Mouse (Mus musculus): Measurements from ENCODE around the gene Slc27a5.

The Slc27a5 gene

DNA sequence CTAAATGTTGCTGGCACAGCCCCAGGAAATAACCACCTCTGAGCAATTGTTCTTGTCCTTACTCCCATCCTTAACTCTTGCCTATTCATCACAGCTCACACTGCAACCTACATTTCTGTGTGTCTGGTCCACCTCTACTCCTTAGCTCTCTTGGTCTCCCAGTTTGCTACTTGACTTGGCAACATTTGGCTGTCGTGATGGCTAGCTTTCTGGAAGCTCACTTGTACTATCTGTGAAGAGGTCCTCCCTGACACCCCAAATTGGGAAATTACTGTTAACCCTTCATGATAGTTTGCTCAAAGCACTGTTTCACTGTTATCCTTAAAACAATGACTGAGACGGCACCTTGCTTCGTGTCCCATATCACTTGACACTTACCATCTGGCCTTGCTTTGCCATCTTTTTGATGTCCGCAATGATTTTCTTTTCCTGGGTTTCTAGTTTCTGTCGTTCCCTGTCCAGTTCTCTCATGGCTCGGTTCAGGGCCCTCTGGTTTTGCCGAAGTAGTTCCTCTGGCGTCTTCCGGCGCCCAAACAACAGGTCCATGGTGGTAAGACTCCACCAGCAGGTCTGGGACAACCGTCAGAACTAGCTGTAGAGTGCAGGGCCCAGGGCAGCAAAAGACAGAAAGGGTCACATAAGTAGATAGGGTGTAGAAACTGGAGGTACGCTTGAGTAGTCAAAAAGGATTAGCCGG is 35.6 kb upstream of the Slc27a5 start:
- TF ChIP-seq GATA4 (IDR thresholded peaks at IDR 0.05; ENCODE audit: insufficient replicate concordance, low read length): no peak

DNA sequence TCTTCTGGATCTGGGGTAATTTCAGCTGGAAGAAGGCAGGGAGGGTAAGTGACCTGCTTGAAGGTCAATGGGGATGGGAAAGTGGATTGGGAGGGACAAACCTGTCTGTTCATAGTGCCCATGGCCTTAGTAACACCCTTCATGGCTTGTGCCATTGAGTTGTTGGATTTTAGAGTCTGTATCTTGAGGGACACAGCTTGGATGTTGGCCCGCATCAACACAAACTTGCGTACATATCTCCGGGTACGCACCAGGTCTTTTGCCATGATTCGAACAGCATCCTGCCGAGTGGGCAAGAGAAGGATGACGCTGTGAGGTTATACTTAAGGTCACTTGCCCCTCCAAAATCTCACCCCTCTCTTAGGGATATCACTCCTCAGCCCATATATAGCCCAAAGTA is 34.5 kb upstream of the Slc27a5 start:
- no peak for TF ChIP-seq GATA4 (IDR thresholded peaks at IDR 0.05; ENCODE audit: insufficient replicate concordance, low read length)

DNA sequence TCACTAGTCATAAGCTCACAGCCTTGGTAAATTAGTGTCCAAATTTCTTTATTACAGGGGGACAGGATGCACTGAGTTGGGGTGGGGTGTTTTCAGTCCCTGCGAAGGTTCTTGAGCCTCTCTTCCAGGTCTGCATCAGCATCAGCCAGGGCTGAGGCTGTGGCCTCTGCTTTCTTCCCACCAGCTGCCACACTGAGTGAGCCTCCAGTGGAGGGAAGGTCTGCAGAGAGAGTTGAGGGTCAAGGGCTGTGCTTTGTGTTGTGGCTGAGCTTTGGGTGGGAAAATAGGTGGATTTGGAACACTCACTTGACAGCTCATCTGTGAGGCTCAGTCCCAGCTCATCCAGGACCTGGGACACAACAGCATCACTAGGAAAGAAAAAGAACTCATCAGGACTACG is 34.0 kb upstream of the Slc27a5 start:
- TF ChIP-seq GATA4 (IDR thresholded peaks at IDR 0.05; ENCODE audit: insufficient replicate concordance, low read length): no peak

- TF ChIP-seq GATA4 (IDR thresholded peaks at IDR 0.05; ENCODE audit: insufficient replicate concordance, low read length): no peak
Observed at GRCm38 (mm10) chr7:13031069-13031468, 33.1 kb upstream of the Slc27a5 start.

GRCm38 (mm10) chr7:13028986-13029385 is 31.0 kb upstream of the Slc27a5 start:
- no peak for TF ChIP-seq GATA4 (IDR thresholded peaks at IDR 0.05; ENCODE audit: insufficient replicate concordance, low read length)

DNA sequence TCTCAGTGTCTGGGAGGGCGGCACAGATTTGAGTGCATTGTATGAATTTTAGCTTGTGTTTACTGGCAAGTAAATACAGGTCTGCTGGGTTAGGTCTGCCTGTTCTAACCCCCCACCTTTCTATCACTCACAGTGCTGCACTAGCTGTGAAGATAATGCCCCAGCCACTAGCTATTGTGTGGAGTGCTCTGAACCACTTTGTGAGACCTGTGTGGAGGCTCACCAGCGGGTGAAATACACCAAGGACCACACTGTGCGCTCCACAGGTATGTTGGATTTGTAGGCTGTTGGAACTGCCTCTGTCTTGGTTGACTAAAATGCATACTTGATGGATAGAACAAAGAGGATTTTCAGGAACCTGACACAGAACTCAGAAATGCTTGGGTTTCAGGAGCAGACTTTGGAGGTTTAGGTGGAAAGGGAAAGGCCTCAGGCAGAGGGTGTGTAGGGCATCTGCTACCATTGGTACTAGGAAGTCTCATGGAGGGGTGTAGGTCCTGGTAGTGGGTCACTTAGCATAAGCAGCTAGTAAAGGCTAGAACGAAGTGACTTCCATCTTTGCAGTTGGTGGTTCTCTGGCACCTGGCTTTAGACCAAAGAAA is 27.6 kb upstream of the Slc27a5 start:
- no peak for TF ChIP-seq GATA4 (IDR thresholded peaks at IDR 0.05; ENCODE audit: insufficient replicate concordance, low read length)

DNA sequence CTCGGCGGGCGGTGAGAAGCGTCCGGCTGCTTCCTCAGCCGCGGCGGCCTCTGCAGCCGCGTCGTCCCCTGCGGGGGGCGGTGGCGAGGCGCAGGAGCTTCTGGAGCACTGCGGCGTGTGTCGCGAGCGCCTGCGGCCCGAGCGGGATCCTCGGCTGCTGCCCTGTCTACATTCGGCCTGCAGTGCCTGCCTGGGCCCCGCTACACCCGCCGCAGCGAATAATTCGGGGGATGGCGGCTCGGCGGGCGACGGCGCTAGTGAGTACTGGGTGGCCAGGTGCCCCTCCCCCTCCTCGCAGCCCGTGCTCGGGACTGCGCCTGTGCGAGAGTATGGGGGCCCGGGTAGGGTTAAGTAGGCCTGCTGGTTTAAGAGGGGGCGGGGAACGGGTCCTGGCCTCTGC is 26.8 kb upstream of the Slc27a5 start:
- no peak for TF ChIP-seq GATA4 (IDR thresholded peaks at IDR 0.05; ENCODE audit: insufficient replicate concordance, low read length)

DNA sequence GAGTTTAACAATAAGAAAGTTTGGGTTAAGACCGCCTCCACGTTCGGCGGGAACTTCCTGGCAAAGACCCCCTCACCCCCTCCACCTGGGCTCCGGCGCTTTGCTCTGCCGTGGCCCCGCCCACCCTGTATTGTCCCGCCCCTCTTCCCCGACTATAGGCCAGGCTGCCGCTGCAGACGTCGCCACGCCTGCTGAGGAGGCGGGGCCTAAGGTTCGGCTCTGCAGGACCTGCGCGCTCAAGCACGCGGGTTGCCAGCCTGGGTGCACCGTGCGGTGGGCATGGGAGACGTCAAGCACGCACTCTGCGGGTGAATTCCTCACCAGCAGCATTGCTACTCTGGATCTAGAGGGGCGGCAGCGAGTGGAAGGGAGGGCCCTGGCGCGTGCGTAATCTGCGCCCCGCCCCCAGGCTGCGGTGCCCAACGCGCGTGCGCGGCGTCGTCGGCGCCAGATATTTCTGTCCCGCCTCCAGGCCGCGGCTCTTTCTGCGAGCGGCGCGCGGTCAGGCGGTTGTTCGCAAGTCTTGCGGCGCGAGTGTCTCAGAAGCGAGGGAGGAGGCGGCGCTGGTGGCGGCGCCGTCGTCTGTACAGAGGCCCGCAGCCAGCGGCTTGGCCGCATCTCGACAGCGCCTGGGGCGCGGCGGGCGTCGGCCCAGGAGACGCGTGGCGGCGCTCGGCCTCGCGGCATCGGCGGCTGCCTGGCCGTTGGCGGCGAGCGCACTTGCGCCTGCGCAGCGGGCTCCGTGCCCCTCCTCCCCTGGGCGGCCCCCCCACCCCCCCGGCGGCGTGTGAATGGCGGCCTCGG is 26.1 kb upstream of the Slc27a5 start:
- TF ChIP-seq GATA4 (IDR thresholded peaks at IDR 0.05; ENCODE audit: insufficient replicate concordance, low read length): peak; percentile 60; the same call in 1 of the 2 replicates

DNA sequence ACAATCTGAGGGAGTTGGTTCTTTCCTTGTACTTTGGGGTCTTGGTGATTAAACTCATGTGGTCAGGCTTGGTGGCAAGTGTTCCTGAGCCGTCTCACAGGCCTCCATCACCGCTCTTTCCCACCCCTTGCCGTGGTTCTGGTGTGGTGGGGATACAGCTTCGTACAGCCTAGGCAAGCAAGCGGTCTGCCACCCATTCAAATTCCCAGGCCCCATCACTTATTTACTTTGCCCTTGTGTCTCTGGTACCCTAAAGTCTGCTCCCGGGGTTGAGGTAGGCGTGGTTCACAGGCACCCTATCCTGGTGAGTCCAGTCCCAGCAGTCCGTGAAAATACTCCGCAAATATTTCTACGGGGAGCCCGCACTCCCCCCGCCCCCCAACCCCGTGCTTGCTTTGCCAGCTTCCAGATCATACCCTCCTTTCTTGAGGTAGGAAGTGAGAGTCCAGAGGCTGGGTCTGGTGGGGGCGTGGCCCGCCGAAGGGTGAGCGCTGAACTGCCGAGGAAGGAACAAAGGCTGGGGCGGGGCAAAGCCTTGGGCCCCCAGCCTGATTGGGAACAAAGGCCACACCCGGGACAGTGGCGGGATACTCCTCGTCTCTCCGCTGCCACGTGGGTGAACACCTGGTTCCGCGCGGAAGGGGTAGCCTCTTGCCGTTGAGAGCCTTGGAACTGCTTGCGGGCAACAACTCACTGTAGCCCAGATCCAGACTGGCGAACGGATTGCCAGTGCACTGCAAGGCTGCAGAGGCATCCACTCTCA is 25.0 kb upstream of the Slc27a5 start:
- TF ChIP-seq GATA4 (IDR thresholded peaks at IDR 0.05; ENCODE audit: insufficient replicate concordance, low read length): no peak

DNA sequence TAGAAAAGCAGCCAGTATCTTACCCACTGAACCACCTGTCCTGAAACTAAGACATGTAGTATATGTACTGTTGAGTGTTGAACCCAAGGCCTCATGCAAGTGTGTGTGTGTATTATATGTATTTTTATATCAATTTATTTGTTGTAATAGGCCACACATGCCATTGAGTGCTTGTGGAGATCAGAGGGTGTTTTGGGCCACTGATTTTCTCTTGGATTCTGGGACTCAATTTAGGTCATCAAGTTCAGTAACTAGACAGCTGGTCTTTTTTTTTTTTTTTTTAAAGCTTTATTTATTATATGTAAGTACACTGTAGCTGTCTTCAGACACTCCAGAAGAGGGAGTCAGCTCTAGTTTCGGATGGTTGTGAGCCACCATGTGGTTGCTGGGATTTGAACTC is 17.2 kb upstream of the Slc27a5 start:
- no peak for TF ChIP-seq GATA4 (IDR thresholded peaks at IDR 0.05; ENCODE audit: insufficient replicate concordance, low read length)

DNA sequence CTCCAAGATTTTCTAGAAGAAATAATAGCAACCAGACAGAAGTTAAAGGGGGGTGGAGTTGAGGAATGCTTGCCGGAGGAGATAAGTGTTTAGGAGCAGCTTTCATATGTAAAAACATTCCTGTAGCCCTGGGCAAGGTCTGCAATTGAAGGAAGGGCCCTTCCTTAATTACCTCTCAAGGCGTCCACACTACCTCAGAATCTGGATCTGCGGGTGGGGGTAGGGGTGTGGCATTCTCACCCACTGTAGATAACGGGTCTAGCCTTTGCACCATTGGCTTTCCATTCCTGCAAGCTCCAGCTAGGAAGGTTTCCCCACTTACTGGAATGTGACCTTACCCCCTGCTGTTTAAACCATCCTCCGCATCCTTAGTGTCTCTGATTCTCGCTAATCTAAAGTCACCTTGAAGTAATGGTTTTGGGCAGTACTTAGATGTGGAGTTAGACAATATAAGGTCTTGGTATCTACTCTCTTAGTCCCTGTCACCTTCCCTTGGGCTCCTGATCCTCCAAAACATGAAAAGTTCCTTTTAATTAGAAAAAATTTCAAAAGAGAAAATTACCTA is 16.4 kb upstream of the Slc27a5 start:
- TF ChIP-seq GATA4 (IDR thresholded peaks at IDR 0.05; ENCODE audit: insufficient replicate concordance, low read length): no peak

DNA sequence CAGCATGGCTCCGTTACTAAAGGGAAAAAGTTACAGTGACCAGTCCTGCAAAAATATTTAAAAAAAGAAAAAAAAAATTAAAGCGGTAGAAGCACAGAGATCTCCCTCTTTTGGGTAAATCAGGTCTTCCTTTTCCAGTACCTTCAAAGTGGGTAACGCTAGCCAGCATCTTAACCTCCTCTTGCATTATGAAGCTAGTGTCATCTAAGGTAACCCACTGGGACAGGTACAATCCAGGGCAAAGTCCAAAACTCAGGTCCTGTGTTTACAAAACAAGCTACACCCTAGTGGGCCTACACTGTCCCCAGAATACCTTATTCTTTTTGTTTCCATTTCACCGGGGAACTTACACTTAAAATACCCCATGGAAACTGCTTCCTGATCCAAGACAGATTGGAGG is 15.7 kb upstream of the Slc27a5 start:
- no peak for TF ChIP-seq GATA4 (IDR thresholded peaks at IDR 0.05; ENCODE audit: insufficient replicate concordance, low read length)

DNA sequence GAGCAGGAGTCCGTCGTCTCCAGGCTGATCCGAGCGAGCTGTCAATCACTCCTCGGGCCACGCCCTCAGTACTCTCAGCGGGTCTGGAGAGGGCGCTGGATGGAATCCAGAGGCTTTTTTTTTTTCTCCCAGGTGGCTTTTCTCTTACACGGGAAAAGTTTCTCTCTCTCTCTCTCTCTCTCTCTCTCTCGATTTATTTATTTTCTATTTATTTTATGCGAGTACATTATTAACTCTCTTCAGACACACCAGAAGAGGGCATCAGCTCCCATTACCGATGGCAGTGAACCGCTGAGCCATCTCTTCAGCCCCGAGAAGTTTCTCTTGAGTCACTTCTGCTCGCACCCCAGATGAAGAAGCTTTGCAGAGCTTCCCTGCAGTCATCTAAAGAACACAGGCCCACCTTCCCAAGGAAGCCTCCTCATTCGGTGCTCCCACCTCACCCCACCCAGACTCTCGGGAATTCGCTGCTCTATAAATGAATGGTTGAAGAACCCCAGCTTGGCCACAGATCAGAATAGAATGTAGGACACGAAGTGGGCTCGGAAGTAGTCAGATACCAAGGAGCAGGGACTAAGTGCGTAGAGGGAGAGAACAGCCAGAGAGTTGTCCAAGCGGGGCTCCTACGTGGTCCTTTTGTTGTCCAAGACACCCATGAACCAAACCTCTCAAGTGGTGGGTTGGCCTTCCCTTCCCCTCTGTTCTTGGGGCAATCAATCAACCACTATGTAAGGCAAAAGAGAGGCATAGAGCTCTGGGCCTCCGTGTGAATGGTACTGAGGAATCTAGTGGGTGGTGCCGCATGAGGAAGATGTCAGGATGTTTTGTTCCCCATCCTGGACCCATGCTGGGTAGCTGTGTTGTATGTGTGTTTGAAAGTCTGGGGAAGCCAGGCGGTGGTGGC is 12.3 kb upstream of the Slc27a5 start, which contains the start of gene Zbtb45:
Gene Zbtb45, minus strand, starts transcription at position 30 of the 904 bp plus-strand sequence.
- TF ChIP-seq GATA4 (IDR thresholded peaks at IDR 0.05; ENCODE audit: insufficient replicate concordance, low read length): no peak

Data from liver, adult (tissue).